ENCODE assay signal across 7 mouse cellular contexts in the genomic region with DNA sequence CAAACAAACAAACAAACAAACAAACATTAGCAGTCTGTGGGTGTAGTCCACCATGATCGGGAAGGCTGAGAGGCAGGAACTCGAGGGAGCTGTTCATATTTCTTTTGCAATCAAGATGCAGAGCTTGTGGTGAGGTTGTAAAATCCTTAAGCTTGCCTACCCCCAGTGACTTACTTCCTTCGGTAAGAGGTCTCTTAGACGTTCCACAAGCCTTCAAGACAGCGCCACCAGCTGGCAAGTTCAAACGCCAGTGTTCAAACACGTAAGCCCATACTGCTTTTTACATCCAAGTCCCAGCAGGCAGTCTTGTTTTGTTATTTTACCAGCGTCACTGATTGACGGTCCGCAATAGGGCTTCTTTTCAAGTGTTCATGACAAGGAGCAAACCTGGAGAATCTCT.
DNase-seq lines count a peak whose midpoint lies in the region; ATAC-seq lines count a peak whose summit lies in the region.

No protein-coding gene starts in this region.

- DNase-seq in liver (peak; percentile 10), ZHBTc4 (ENCODE audit: low read depth, low spot score) (peak; percentile 75)
- peak; percentile 25 for DNase-seq in embryo, embryonic 9.5 days (ENCODE audit: extremely low spot score)
- peak; percentile 16 to 17 for DNase-seq in thymus, adult 18-20 months
- DNase-seq in layer of hippocampus, adult 18-20 months (ENCODE audit: low spot score in 2 of 2) = no peak
- DNase-seq in neural tube, embryonic 10.5 days (ENCODE audit: extremely low spot score, low spot score) = no peak

- no peak overlapping the region for H3K9ac ChIP-seq in liver, embryonic 12.5 days

- 47% methylated on average over 10 of the region's 10 CpGs for whole genome bisulfite sequencing in liver, embryonic 12.5 days (ENCODE audit: insufficient replicate concordance)

- no peaks in the 10 kb centered on the region for H3K9me3 ChIP-seq in liver, embryonic 12.5 days (replicated peaks)

- ATAC-seq in liver, embryonic 12.5 days = no peak

- no peaks in the 10 kb centered on the region for H3K27me3 ChIP-seq in liver, embryonic 12.5 days (replicated peaks)

- H3K4me3 ChIP-seq in liver, embryonic 12.5 days = no peak overlapping the region

- no peaks in the 10 kb centered on the region for H3K36me3 ChIP-seq in liver, embryonic 12.5 days

- no peak overlapping the region for H3K4me2 ChIP-seq in liver, embryonic 12.5 days

- H3K27ac ChIP-seq in liver, embryonic 12.5 days = no peak overlapping the region

- H3K4me1 ChIP-seq in liver, embryonic 12.5 days = no peaks in the 10 kb centered on the region

Comparison
In these comparisons a context has a peak if more than half of its experiments do, and no peak if none do; other contexts are left out.
1. DNase-seq: peak in liver (single experiment), ZHBTc4 (single experiment), embryo, embryonic 9.5 days (single experiment) and thymus, adult 18-20 months (2 of 2); none in layer of hippocampus, adult 18-20 months (0 of 2) and neural tube, embryonic 10.5 days (single experiment).